Mouse (Mus musculus) lung, postnatal 0 days (tissue): ENCODE results near the gene Fyn.

Experiments used
- CTCF ChIP-seq: IDR thresholded peaks from 2 replicates; pipeline ENCODE4 v1.5.1; 2016; ENCODE audit warnings: antibody characterized with exemption, mild to moderate bottlenecking
- EP300 ChIP-seq: IDR thresholded peaks from 2 replicates; pipeline ENCODE4 v1.6.1; 2016; ENCODE audit warnings: antibody characterized with exemption, mild to moderate bottlenecking, control low read depth

- TF ChIP-seq CTCF (no peak), EP300 (no peak)
Measured at GRCm38 (mm10) chr10:39456776-39457175, 88.1 kb downstream of the Fyn start.
